Mouse (Mus musculus) MEL (cell line): ENCODE results near the gene Prl2c3.

Experiments
- CHD2 ChIP-seq: IDR thresholded peaks from 2 replicates; pipeline ENCODE4 v1.6.1; 2011; ENCODE audit warnings: low read length, improper control_type of control experiment
- GABPA ChIP-seq: IDR thresholded peaks from 2 replicates; pipeline ENCODE4 v1.6.1; 2012; ENCODE audit warnings: low read depth, mild to moderate bottlenecking, inconsistent platforms, low read length, improper control_type of control experiment, moderate library complexity
- GATA1 ChIP-seq: IDR thresholded peaks from 2 replicates; pipeline ENCODE4 v1.6.1; 2011; ENCODE audit warnings: low read depth, low read length, improper control_type of control experiment
- MAX ChIP-seq: IDR thresholded peaks from 2 replicates; pipeline ENCODE4 v1.6.1; 2011; ENCODE audit warnings: low read length, improper control_type of control experiment

GRCm38 (mm10) chr13:12809591-12809990 is 9.7 kb upstream of the Prl2c3 start:
- TF ChIP-seq MAX = no peak
- no peak for TF ChIP-seq GATA1
- TF ChIP-seq CHD2 = no peak
- TF ChIP-seq GABPA = no peak
